Mouse (Mus musculus) limb, embryonic 14.5 days (tissue): ENCODE measurements around the gene Neurl1a. TPM values are rescaled to one million over a fixed set of nuclear protein-coding genes. Genes with fewer than 3 reads are reported as not detected.

Source experiments
- ATAC-seq: fragments of 200-750 bp; cut with Nextera tagmentation; 2 replicates; pipeline ENCODE4 v1.8.0; 2017; ENCODE audit warnings: low read depth, moderate number of reproducible peaks, moderate TSS enrichment; ENCODE audit not compliant: low FRiP score
- DNase-seq: peaks from one replicate; pipeline ENCODE4 v3.0.0-alpha.2; 2015; ENCODE audit warnings: low spot score
- H3K27ac ChIP-seq: fragments of 300-500 bp; sonication (generic); replicated peaks from 2 replicates; pipeline ENCODE4 v1.5.1; 2014; ENCODE audit warnings: low read depth, mild to moderate bottlenecking, low read length, moderate library complexity, mixed read lengths
- H3K27me3 ChIP-seq: fragments of 300-500 bp; sonication (generic); 2 replicates; pipeline ENCODE4 v1.6.1; 2014; ENCODE audit warnings: low read length, mixed read lengths; ENCODE audit not compliant: control insufficient read depth, insufficient read depth
- H3K36me3 ChIP-seq: fragments of 300-500 bp; sonication (generic); 2 replicates; pipeline ENCODE4 v1.6.1; 2014; ENCODE audit warnings: mild to moderate bottlenecking, low read length, moderate library complexity, mixed read lengths; ENCODE audit not compliant: control insufficient read depth, insufficient read depth
- H3K4me1 ChIP-seq: fragments of 300-500 bp; sonication (generic); 2 replicates; pipeline ENCODE4 v1.6.1; 2014; ENCODE audit warnings: antibody characterized with exemption, low read length, mixed read lengths; ENCODE audit not compliant: control insufficient read depth, insufficient read depth
- H3K4me2 ChIP-seq: fragments of 300-500 bp; sonication (generic); replicated peaks from 2 replicates; pipeline ENCODE4 v1.6.1; 2014; ENCODE audit warnings: low read depth, mild to moderate bottlenecking, low read length, moderate library complexity; ENCODE audit not compliant: severe bottlenecking
- H3K4me3 ChIP-seq: fragments of 300-500 bp; sonication (generic); replicated peaks from 2 replicates; pipeline ENCODE4 v1.5.1; 2014; ENCODE audit warnings: low read length
- H3K9ac ChIP-seq: fragments of 300-500 bp; sonication (generic); 2 replicates; pipeline ENCODE4 v1.6.1; 2014; ENCODE audit warnings: mild to moderate bottlenecking, low read depth, low read length, moderate library complexity; ENCODE audit not compliant: severe bottlenecking
- H3K9me3 ChIP-seq: fragments of 300-500 bp; sonication (generic); 2 replicates; pipeline ENCODE4 v1.6.1; 2016; ENCODE audit warnings: low read length; ENCODE audit not compliant: control insufficient read depth
- POLR2A ChIP-seq: fragments of 200-500 bp; IDR thresholded peaks from 2 replicates; pipeline ENCODE4 v1.8.0; 2012; ENCODE audit warnings: inconsistent platforms, mild to moderate bottlenecking, moderate library complexity, borderline replicate concordance; ENCODE audit not compliant: insufficient read depth, insufficient read length; ENCODE audit errors: extremely low read depth
- WGBS: fragments of 180-500 bp; shearing (Covaris S2); extraction: QIAGEN DNeasy Blood & Tissue Kit; methylation state at CpG from one replicate; pipeline ENCODE4 v1.1.7; 2014; 5-methylcytosine and 5-hydroxymethylcytosine counted together
- polyA plus RNA-seq, 2 experiments: library from polyadenylated mRNA; depleted of rRNA in 1 of 2; stranded (reverse) in 1 of 2; unstranded in 1 of 2; fragments of >200 nt; fragmentation: Nextera tagmentation in 1 of 2; extraction: Ambion mirVana in 1 of 2; gene quantifications; 2 replicates each; pipeline versions ENCODE4 v1.2.1 to v1.2.3; 2012 to 2014

The Neurl1a gene
- polyA plus RNA-seq, 2 experiments: 8.0 to 10.3 TPM

GRCm38 (mm10) chr19:47167617-47168214, 10.9 kb upstream of the Neurl1a start:
- Histone ChIP-seq H3K4me3 (no peak overlapping the region), H3K36me3 (no peaks in the 10 kb centered on the region), H3K27me3 (no peaks in the 10 kb centered on the region), H3K4me2 (0 out of 2 replicates have a peak overlapping the region, but pooled peaks have one; percentile 30), H3K9me3 (no peaks in the 10 kb centered on the region), H3K9ac (no peak overlapping the region), H3K4me1 (no peaks in the 10 kb centered on the region), H3K27ac (no peak overlapping the region)
- 60% methylated on average over 7 of the region's 7 CpGs for WGBS
- no peak for DNase-seq
- no peak for TF ChIP-seq POLR2A
- no peak for ATAC-seq

- DNase-seq (peak; percentile 57), ATAC-seq (peak; percentile 45; the same call in 1 of the 2 replicates)
- Histone ChIP-seq H3K4me1 (no peaks in the 10 kb centered on the region), H3K36me3 (no peaks in the 10 kb centered on the region), H3K4me2 (peak overlapping the region; percentile 30), H3K4me3 (no peak overlapping the region), H3K27ac (no peak overlapping the region), H3K9me3 (no peaks in the 10 kb centered on the region), H3K9ac (no peak overlapping the region), H3K27me3 (no peaks in the 10 kb centered on the region)
- WGBS: 9% methylated on average over 13 of the region's 13 CpGs
- no peak for TF ChIP-seq POLR2A
Measured at GRCm38 (mm10) chr19:47168223-47168622, 10.4 kb upstream of the Neurl1a start.

- DNase-seq: peak; percentile 90
- H3K4me1 ChIP-seq: no peaks in the 10 kb centered on the region
- no peak overlapping the region for H3K4me3 ChIP-seq
- 21% methylated on average over 11 of the region's 11 CpGs for WGBS
- TF ChIP-seq POLR2A: no peak
- H3K27ac ChIP-seq: no peak overlapping the region
- H3K9ac ChIP-seq: no peak overlapping the region
- peak; percentile 75; the same call in 1 of the 2 replicates for ATAC-seq
- peak overlapping the region; percentile 30 for H3K4me2 ChIP-seq
- no peaks in the 10 kb centered on the region for H3K36me3 ChIP-seq
- no peaks in the 10 kb centered on the region for H3K9me3 ChIP-seq
- no peaks in the 10 kb centered on the region for H3K27me3 ChIP-seq
Measured at GRCm38 (mm10) chr19:47168793-47169412, 9.7 kb upstream of the Neurl1a start.

- Histone ChIP-seq H3K27ac (no peak overlapping the region), H3K4me3 (no peak overlapping the region), H3K9me3 (no peaks in the 10 kb centered on the region), H3K4me2 (no peak overlapping the region), H3K9ac (no peak overlapping the region), H3K36me3 (no peaks in the 10 kb centered on the region), H3K4me1 (peaks cover 2% of the 10 kb centered on the region), H3K27me3 (peaks cover 2% of the 10 kb centered on the region)
- WGBS: 50% methylated on average over 3 of the region's 3 CpGs
- TF ChIP-seq POLR2A: no peak
- no peak for ATAC-seq
- no peak for DNase-seq
Measured at GRCm38 (mm10) chr19:47174515-47174914, 4.1 kb upstream of the Neurl1a start.

- Histone ChIP-seq H3K9ac (no peak overlapping the region), H3K4me1 (peaks cover 6% of the 10 kb centered on the region), H3K27me3 (peaks cover 12% of the 10 kb centered on the region), H3K4me3 (no peak overlapping the region), H3K9me3 (no peaks in the 10 kb centered on the region), H3K27ac (no peak overlapping the region), H3K4me2 (no peak overlapping the region), H3K36me3 (no peaks in the 10 kb centered on the region)
- ATAC-seq (no peak), DNase-seq (no peak)
- 74% methylated on average over 2 of the region's 2 CpGs for WGBS
- TF ChIP-seq POLR2A: no peak
Measured at GRCm38 (mm10) chr19:47175472-47175871, 3.1 kb upstream of the Neurl1a start.
